Mouse (Mus musculus) erythroid progenitor cell, adult 5-6 weeks (primary cell): ENCODE results near the gene Lrrc49. TPM values are rescaled to one million over a fixed set of nuclear protein-coding genes. Genes with fewer than 3 reads are reported as not detected.

Experiments
- ATAC-seq: replicated peaks from 2 replicates; pipeline ENCODE4 v1.8.0; 2016; ENCODE audit warnings: moderate number of reproducible peaks, mild to moderate bottlenecking, moderate TSS enrichment, inconsistent platforms; ENCODE audit not compliant: poor library complexity, low FRiP score, severe bottlenecking
- total RNA-seq, 2 experiments: library from RNA; stranded (forward) in 1 of 2; stranded (reverse) in 1 of 2; fragments of 150-400 nt in 1 of 2; fragments of 186-747, 209-891 nt in 1 of 2; gene quantifications; 2 replicates each; pipeline versions ENCODE4 v1.2.3 to v1.2.4; 2015 to 2017; ENCODE audit warnings: low replicate concordance in 2 of 2

The Lrrc49 gene
- total RNA-seq (2015; ENCODE audit: low replicate concordance) (9.6 TPM in 1 of 2 replicates, not detected in the other), total RNA-seq (2017; ENCODE audit: low replicate concordance) (not detected in 2 replicates)

GRCm38 (mm10) chr9:60687891-60688324 is at the start of gene Lrrc49:
Gene Lrrc49 (minus strand): TSS chr9:60688158.
- ATAC-seq: no peak

GRCm38 (mm10) chr9:60734321-60734720 is 46.4 kb upstream of the Lrrc49 start:
- no peak for ATAC-seq

GRCm38 (mm10) chr9:60724968-60725367 is 37.0 kb upstream of the Lrrc49 start:
- ATAC-seq: no peak

- no peak for ATAC-seq
These were observed 31.7 kb upstream of the Lrrc49 start for GRCm38 (mm10) chr9:60719687-60720086.

GRCm38 (mm10) chr9:60718284-60718683 is 30.3 kb upstream of the Lrrc49 start:
- ATAC-seq: no peak

- no peak for ATAC-seq
These were observed 27.9 kb upstream of the Lrrc49 start for GRCm38 (mm10) chr9:60715828-60716227.

- no peak for ATAC-seq
These were observed 27.3 kb upstream of the Lrrc49 start for GRCm38 (mm10) chr9:60715271-60715670.

- ATAC-seq: no peak
These were observed 26.2 kb upstream of the Lrrc49 start for GRCm38 (mm10) chr9:60714191-60714590.

- no peak for ATAC-seq
These were observed 25.7 kb upstream of the Lrrc49 start for GRCm38 (mm10) chr9:60713616-60714015.

- no peak for ATAC-seq
These were observed 25.0 kb upstream of the Lrrc49 start, which contains the start of gene Larp6 for GRCm38 (mm10) chr9:60712771-60713541. Gene Larp6 (plus strand): TSS chr9:60712989.

GRCm38 (mm10) chr9:60712011-60712410 is 24.1 kb upstream of the Lrrc49 start:
- ATAC-seq: no peak

- no peak for ATAC-seq
These were observed 21.8 kb upstream of the Lrrc49 start for GRCm38 (mm10) chr9:60709721-60710120.

- no peak for ATAC-seq
These were observed 20.6 kb upstream of the Lrrc49 start for GRCm38 (mm10) chr9:60708606-60709005.

- no peak for ATAC-seq
These were observed 19.6 kb upstream of the Lrrc49 start for GRCm38 (mm10) chr9:60707594-60707993.

- ATAC-seq: no peak
These were observed 11.7 kb upstream of the Lrrc49 start for GRCm38 (mm10) chr9:60699581-60700231.

- ATAC-seq: no peak
These were observed 8.5 kb upstream of the Lrrc49 start for GRCm38 (mm10) chr9:60696271-60696985.

GRCm38 (mm10) chr9:60693986-60694385 is 6.0 kb upstream of the Lrrc49 start:
- ATAC-seq: no peak

- ATAC-seq: no peak
These were observed 4.7 kb upstream of the Lrrc49 start for GRCm38 (mm10) chr9:60692624-60693023.

- ATAC-seq: no peak
These were observed 543 bp downstream of the Lrrc49 start for GRCm38 (mm10) chr9:60687415-60687814.

GRCm38 (mm10) chr9:60682753-60683152 is 5.2 kb downstream of the Lrrc49 start:
- ATAC-seq: no peak
